Mouse (Mus musculus): ENCODE results near the gene Siah1b. TPM values are rescaled to one million over a fixed set of nuclear protein-coding genes. Genes with fewer than 3 reads are reported as not detected.

Siah1b gene
- polyA plus RNA-seq (2012; rRNA removed) = 10.9 and 13.7 TPM in 2 replicates

DNA sequence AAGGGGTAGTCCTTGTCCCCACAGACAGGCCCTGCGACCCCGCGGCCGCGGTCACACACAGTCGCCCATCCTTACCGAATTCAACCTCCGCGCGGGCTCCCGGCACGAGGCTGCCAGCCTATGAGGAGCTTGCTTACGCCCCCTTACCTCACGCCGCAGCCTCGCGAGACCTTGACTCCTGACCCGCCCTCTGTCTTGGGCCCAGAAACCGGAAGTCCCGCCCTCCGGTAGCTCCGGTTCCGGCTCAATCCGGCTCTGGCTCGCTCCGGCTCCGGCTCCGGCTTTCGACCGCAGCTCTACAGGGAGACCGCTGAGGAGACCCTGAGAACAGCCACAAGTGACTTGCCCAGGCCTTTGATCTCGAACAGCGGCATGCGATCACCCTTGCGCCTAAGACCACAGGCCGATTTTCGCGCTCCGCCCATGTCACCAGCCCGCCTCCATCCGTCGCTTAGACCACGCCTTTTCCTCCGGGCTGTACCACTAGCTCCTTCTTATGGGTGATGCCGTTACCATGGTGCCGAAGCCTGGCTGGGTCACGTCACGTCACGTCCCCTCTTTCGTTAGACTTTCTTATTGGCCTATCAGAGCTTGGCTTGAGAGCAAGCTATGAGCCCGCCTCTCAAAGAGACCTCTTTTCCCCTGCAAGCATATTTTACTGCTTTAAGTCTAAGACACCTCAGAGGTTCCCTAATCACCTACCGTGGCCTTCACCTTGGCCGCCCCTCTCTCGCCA is at the start of gene Siah1b:
TSS of gene Siah1b (minus strand) at position 454 of the 736 bp plus-strand sequence.
- Histone ChIP-seq H3K4me1 (replicated peaks; ENCODE audit: control insufficient read depth, insufficient read depth, low read length) (peaks cover 4% of the 10 kb centered on the region; the same call in 1 of the 2 replicates), H3K27me3 (ENCODE audit: control insufficient read depth, insufficient read depth, low read length) (no peaks in the 10 kb centered on the region), H3K4me3 (ENCODE audit: control insufficient read depth, insufficient read depth, low read length) (peak within 1 kb of the TSS; percentile 89), H3K27ac (ENCODE audit: control insufficient read depth, insufficient read depth, low read length) (peak within 1 kb of the TSS; percentile 67; the same call in 1 of the 2 replicates), H3K36me3 (ENCODE audit: control insufficient read depth, insufficient read depth, low read length) (no peaks in the 10 kb centered on the region)
- under 1% methylated on average over 47 of the region's 54 CpGs for whole genome bisulfite sequencing
- peak; percentile 89 for DNase-seq
- 0 out of 2 replicates have a peak, but pooled peaks have one; percentile 41 for TF ChIP-seq POLR2A (IDR thresholded peaks at IDR 0.05; ENCODE audit: control insufficient read depth, extremely low read depth, insufficient read depth, low read length, poor library complexity)
- TF ChIP-seq CTCF (IDR thresholded peaks at IDR 0.05; ENCODE audit: borderline replicate concordance, control insufficient read depth, extremely low read depth, insufficient read depth, low read length, poor library complexity) = no peak

DNA sequence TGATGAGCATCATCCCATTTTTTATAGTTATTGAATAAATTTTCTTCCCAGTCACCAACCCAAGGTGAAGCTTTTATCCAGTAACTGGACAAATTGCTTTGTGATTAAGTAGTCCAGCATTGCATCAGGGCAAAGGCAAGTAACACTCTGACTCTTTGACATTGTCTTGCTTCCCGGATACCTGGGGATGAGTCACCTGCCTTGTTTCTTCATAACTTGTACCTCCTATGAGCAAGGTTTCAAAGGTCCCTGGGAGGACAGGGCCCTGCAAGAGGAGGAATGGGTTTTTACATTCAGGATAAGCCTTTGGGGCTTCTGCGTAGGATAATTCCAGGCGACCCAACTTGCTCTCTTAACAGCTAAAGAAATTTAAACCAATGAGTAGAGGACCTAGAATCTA is 47.6 kb upstream of the Siah1b start:
- Histone ChIP-seq H3K4me3 (ENCODE audit: control insufficient read depth, insufficient read depth, low read length) (no peak overlapping the region), H3K27me3 (ENCODE audit: control insufficient read depth, insufficient read depth, low read length) (no peaks in the 10 kb centered on the region), H3K4me1 (replicated peaks; ENCODE audit: control insufficient read depth, insufficient read depth, low read length) (no peaks in the 10 kb centered on the region), H3K36me3 (ENCODE audit: control insufficient read depth, insufficient read depth, low read length) (no peaks in the 10 kb centered on the region), H3K27ac (ENCODE audit: control insufficient read depth, insufficient read depth, low read length) (no peak overlapping the region)
- no peak for DNase-seq
- WGBS = 99% methylated on average over 3 of the region's 3 CpGs
- TF ChIP-seq POLR2A (IDR thresholded peaks at IDR 0.05; ENCODE audit: control insufficient read depth, extremely low read depth, insufficient read depth, low read length, poor library complexity) (no peak), CTCF (IDR thresholded peaks at IDR 0.05; ENCODE audit: borderline replicate concordance, control insufficient read depth, extremely low read depth, insufficient read depth, low read length, poor library complexity) (no peak)

DNA sequence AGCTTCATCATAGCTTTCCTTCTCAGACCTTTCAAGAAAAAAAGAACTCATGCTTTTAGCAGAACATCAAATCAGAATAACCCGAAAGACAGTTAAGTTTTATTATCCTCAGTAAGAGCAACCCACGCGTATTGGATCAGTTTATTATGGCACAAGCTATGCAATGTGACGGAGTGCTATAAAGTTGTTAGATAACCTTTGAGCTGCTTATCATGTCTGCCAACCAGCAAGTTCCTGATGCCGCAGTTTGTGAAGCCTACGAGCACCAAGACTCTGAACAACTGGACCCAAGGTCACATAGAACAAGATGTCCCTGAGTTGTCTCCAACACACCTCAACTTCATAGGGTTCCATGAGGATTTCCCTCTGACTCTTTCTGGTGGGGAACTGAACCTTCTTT is 37.5 kb upstream of the Siah1b start:
- no peak for DNase-seq
- H3K27me3 ChIP-seq (ENCODE audit: control insufficient read depth, insufficient read depth, low read length) = no peaks in the 10 kb centered on the region
- WGBS = 97% methylated on average over 6 of the region's 6 CpGs
- TF ChIP-seq POLR2A (IDR thresholded peaks at IDR 0.05; ENCODE audit: control insufficient read depth, extremely low read depth, insufficient read depth, low read length, poor library complexity) (no peak), CTCF (IDR thresholded peaks at IDR 0.05; ENCODE audit: borderline replicate concordance, control insufficient read depth, extremely low read depth, insufficient read depth, low read length, poor library complexity) (no peak)
- H3K36me3 ChIP-seq (ENCODE audit: control insufficient read depth, insufficient read depth, low read length) = no peaks in the 10 kb centered on the region
- H3K4me3 ChIP-seq (ENCODE audit: control insufficient read depth, insufficient read depth, low read length) = no peak overlapping the region
- H3K27ac ChIP-seq (ENCODE audit: control insufficient read depth, insufficient read depth, low read length) = no peak overlapping the region
- H3K4me1 ChIP-seq (replicated peaks; ENCODE audit: control insufficient read depth, insufficient read depth, low read length) = no peaks in the 10 kb centered on the region

DNA sequence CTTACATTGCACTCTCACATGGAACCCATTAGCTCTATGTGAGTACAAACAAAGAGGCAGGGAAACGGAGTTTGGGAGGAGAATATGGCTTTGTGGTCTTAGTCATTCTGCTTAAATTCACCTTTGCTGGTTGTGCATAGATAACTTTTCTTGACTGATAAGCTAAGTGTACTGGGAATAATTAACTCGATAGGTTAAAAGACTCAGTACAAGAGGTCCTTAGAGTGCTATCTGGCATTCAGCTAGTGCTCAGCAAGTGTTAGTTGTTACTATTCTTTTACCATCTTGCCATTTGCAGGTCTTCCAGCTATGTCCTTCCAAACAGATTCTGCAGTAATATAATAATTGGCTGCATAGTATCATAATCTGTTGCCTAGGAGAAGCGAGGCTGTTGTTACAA is 34.9 kb upstream of the Siah1b start:
- WGBS = 95% methylated on average over 3 of the region's 3 CpGs
- TF ChIP-seq CTCF (IDR thresholded peaks at IDR 0.05; ENCODE audit: borderline replicate concordance, control insufficient read depth, extremely low read depth, insufficient read depth, low read length, poor library complexity) (no peak), POLR2A (IDR thresholded peaks at IDR 0.05; ENCODE audit: control insufficient read depth, extremely low read depth, insufficient read depth, low read length, poor library complexity) (no peak)
- DNase-seq = no peak

DNA sequence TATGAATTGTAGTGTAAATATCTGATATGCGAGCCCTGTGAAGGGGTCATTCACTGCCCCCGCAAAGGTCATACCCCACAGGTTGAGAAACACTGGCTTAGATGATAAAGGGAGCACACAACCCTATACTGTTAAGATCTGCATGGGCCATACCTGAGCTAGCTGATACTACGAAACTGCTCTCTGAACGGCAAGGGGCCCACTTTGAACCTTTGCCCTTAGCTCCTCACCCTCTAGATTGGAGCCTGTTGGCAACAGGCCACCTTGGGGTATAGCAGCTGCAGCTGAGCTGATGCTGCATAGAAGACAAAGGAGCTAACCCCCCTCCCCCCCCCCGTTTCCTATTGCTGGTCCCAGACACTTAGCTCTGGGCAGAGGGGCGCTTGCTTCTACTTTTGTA is 26.4 kb upstream of the Siah1b start:
- TF ChIP-seq POLR2A (IDR thresholded peaks at IDR 0.05; ENCODE audit: control insufficient read depth, extremely low read depth, insufficient read depth, low read length, poor library complexity) (no peak), CTCF (IDR thresholded peaks at IDR 0.05; ENCODE audit: borderline replicate concordance, control insufficient read depth, extremely low read depth, insufficient read depth, low read length, poor library complexity) (no peak)
- DNase-seq = peak; percentile 1
- Histone ChIP-seq H3K4me3 (ENCODE audit: control insufficient read depth, insufficient read depth, low read length) (no peak overlapping the region), H3K36me3 (ENCODE audit: control insufficient read depth, insufficient read depth, low read length) (no peaks in the 10 kb centered on the region), H3K27me3 (ENCODE audit: control insufficient read depth, insufficient read depth, low read length) (no peaks in the 10 kb centered on the region), H3K4me1 (replicated peaks; ENCODE audit: control insufficient read depth, insufficient read depth, low read length) (peaks cover 2% of the 10 kb centered on the region), H3K27ac (ENCODE audit: control insufficient read depth, insufficient read depth, low read length) (no peak overlapping the region)
- WGBS = 54% methylated on average over 6 of the region's 6 CpGs

More for the DNA sequence above, 34.9 kb upstream of the Siah1b start:
- no peaks in the 10 kb centered on the region for H3K4me1 ChIP-seq (replicated peaks; ENCODE audit: control insufficient read depth, insufficient read depth, low read length)
- no peak overlapping the region for H3K4me3 ChIP-seq (ENCODE audit: control insufficient read depth, insufficient read depth, low read length)
- H3K27ac ChIP-seq (ENCODE audit: control insufficient read depth, insufficient read depth, low read length) = no peak overlapping the region
- no peaks in the 10 kb centered on the region for H3K27me3 ChIP-seq (ENCODE audit: control insufficient read depth, insufficient read depth, low read length)
- H3K36me3 ChIP-seq (ENCODE audit: control insufficient read depth, insufficient read depth, low read length) = no peaks in the 10 kb centered on the region

DNA sequence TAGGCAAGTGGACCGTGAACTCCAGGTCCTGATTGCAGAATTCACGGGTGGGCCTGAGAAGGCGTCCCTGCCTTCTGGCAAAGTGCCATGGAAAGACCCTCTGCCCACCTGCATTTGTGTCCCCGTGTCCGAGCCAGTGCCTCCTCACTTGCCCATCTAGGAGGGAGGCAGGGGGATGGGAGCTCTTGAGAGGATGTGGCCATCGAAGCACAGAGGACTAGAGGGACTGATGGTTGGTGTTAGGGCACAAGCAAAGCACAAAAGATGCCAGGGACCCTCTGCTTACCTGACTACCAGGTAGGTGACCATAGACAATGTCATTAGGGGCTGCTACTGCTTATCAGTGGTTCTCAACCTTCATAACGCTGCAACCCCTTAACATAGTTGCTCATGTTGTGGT is 25.9 kb upstream of the Siah1b start:
- no peaks in the 10 kb centered on the region for H3K27me3 ChIP-seq (ENCODE audit: control insufficient read depth, insufficient read depth, low read length)
- peaks cover 2% of the 10 kb centered on the region for H3K4me1 ChIP-seq (replicated peaks; ENCODE audit: control insufficient read depth, insufficient read depth, low read length)
- WGBS = 91% methylated on average over 7 of the region's 7 CpGs
- no peak for DNase-seq
- H3K4me3 ChIP-seq (ENCODE audit: control insufficient read depth, insufficient read depth, low read length) = no peak overlapping the region
- no peak for TF ChIP-seq POLR2A (IDR thresholded peaks at IDR 0.05; ENCODE audit: control insufficient read depth, extremely low read depth, insufficient read depth, low read length, poor library complexity)
- no peak overlapping the region for H3K27ac ChIP-seq (ENCODE audit: control insufficient read depth, insufficient read depth, low read length)
- no peaks in the 10 kb centered on the region for H3K36me3 ChIP-seq (ENCODE audit: control insufficient read depth, insufficient read depth, low read length)

All from thymus, adult 2 months (tissue).